Mouse (Mus musculus) C2C12 (cell line): Measurements from ENCODE around the gene Pde7b.

ENCODE experiments used
- CTCF ChIP-seq: IDR thresholded peaks from one replicate; pipeline ENCODE4 v1.5.1; 2011; ENCODE audit not compliant: control insufficient read depth, insufficient read depth, insufficient read length
- FOSL1 ChIP-seq: IDR thresholded peaks from one replicate; pipeline ENCODE4 v1.8.0; 2011; ENCODE audit warnings: mild to moderate bottlenecking, low read length; ENCODE audit not compliant: poor library complexity, insufficient read depth, severe bottlenecking
- MAX ChIP-seq: IDR thresholded peaks from one replicate; pipeline ENCODE4 v1.6.1; 2011; ENCODE audit warnings: mild to moderate bottlenecking, control low read depth
- MYOD1 ChIP-seq: IDR thresholded peaks from one replicate; pipeline ENCODE4 v1.6.1; 2011; ENCODE audit warnings: low read depth; ENCODE audit not compliant: control insufficient read depth, insufficient read length
- MYOG ChIP-seq: IDR thresholded peaks from one replicate; pipeline ENCODE4 v1.6.1; 2011; ENCODE audit not compliant: control insufficient read depth, insufficient read length; ENCODE audit errors: extremely low read depth
- USF1 ChIP-seq: IDR thresholded peaks from one replicate; pipeline ENCODE4 v1.6.1; 2011; ENCODE audit warnings: low read depth, mild to moderate bottlenecking, control low read depth, moderate library complexity

DNA sequence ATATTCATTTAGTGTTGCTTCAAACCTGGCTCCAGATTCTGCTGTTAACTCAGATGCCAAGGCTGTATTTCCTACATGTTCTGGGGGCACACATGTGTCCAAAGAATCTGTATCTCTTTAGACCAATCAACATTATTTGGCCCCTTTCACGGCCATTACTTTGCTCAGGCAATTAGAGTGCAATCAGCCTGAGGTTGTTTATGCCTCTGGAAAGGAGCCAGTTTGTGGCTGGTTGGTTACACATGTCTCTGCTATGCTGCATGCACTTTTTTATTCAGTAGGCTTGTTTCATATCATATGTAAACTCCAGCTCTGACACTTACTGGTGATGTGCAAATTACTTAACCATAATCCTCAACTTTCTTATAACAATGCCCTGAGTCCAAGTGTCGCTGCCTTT lies 287.9 kb downstream of the Pde7b start:
- TF ChIP-seq CTCF, result no peak
- no peak for TF ChIP-seq MYOG
- TF ChIP-seq FOSL1, result no peak
- no peak for TF ChIP-seq USF1
- TF ChIP-seq MAX, result no peak
- TF ChIP-seq MYOD1, result no peak
